16 mouse cellular contexts compared by ENCODE assay signal in genomic region chr14:33732698-33733097, GRCm38 (mm10).
A peak's percentile ranks its signal among the peaks of the same experiment; 100 is the strongest.
DNase-seq lines count a peak whose midpoint lies in the region.
"Had no signal": no experiment of that assay in that cellular context is flagged by ENCODE, and none has a peak within 500 bp of the region (broad histone marks: within the 10 kb centered on the region; RNA-seq: fewer than 3 reads in every experiment).

No protein-coding gene starts in this region.

- peaks cover 47% of the 10 kb centered on the region for H3K27me3 ChIP-seq in forebrain, embryonic 10.5 days (ENCODE audit: poor library complexity, severe bottlenecking)
- H3K27me3 ChIP-seq: liver, embryonic 13.5 days had no signal

- no peak overlapping the region for H3K27ac ChIP-seq in forebrain, embryonic 10.5 days
- H3K27ac ChIP-seq: limb, embryonic 10.5 days; liver, embryonic 13.5 days had no signal

- peaks cover 25% of the 10 kb centered on the region for H3K4me1 ChIP-seq in forebrain, embryonic 10.5 days
- H3K4me1 ChIP-seq: liver, embryonic 13.5 days had no signal

- no peaks in the 10 kb centered on the region for H3K9me3 ChIP-seq in forebrain, embryonic 10.5 days
- H3K9me3 ChIP-seq: limb, embryonic 10.5 days; liver, embryonic 13.5 days had no signal

- no peaks in the 10 kb centered on the region for H3K36me3 ChIP-seq in forebrain, embryonic 10.5 days (replicated peaks)
- H3K36me3 ChIP-seq: G1E; limb, embryonic 10.5 days; liver, embryonic 13.5 days had no signal

- peak; percentile 72 for DNase-seq in heart, adult 11 months
- no peak for DNase-seq in heart, postnatal 4 days
- DNase-seq in embryo, embryonic 10.5 days (ENCODE audit: low spot score), result peak; percentile 56
- peak; percentile 37 for DNase-seq in kidney, adult 18-20 months
- DNase-seq in kidney, postnatal 25 days, result peak; percentile 35 to 82
- DNase-seq in urinary bladder, adult 2 months (ENCODE audit: low spot score), result no peak
- DNase-seq in c-Kit-positive CD71-positive TER-119-positive erythroid progenitor cells, embryonic 14.5 days (ENCODE audit: low spot score), result no peak
- DNase-seq in forebrain, embryonic 10.5 days (ENCODE audit: extremely low spot score, low spot score), result no peak
- DNase-seq: adrenal gland, postnatal 14 days; liver, embryonic 13.5 days; lung, postnatal 14 days; right cerebral cortex, postnatal 14 days; thymus, adult 2 months had no signal

- 60% methylated on average over 5 of the region's 5 CpGs for WGBS in forebrain, embryonic 10.5 days

- no peak overlapping the region for H3K4me3 ChIP-seq in forebrain, embryonic 10.5 days
- H3K4me3 ChIP-seq: erythroblast, embryonic 14.5 days; limb, embryonic 10.5 days; liver, embryonic 13.5 days had no signal

Comparison
In these comparisons a context has a peak if more than half of its experiments do, and no peak if none do; other contexts are left out.
1. DNase-seq: peak in heart, adult 11 months (single experiment), embryo, embryonic 10.5 days (single experiment), kidney, adult 18-20 months (single experiment) and kidney, postnatal 25 days (2 of 2); none in heart, postnatal 4 days (single experiment), urinary bladder, adult 2 months (single experiment), c-Kit-positive CD71-positive TER-119-positive erythroid progenitor cells, embryonic 14.5 days (single experiment) and forebrain, embryonic 10.5 days (single experiment).